ENCODE assay signal across 31 mouse cellular contexts in genomic region chr4:107299779-107300340, GRCm38 (mm10). TPM values are rescaled to one million over a fixed set of nuclear protein-coding genes. Genes with fewer than 3 reads are reported as not detected.
DNase-seq lines count a peak whose midpoint lies in the region; ATAC-seq and TF ChIP-seq lines count a peak whose summit lies in the region.
"Had no signal": no experiment of that assay in that cellular context is flagged by ENCODE, and none has a peak within 500 bp of the region (broad histone marks: within the 10 kb centered on the region; RNA-seq: fewer than 3 reads in every experiment).

No protein-coding gene starts in this region.

- DNase-seq in kidney, adult 11 months, result peak; percentile 84
- DNase-seq in kidney, postnatal 10 days, result peak; percentile 35
- DNase-seq in urinary bladder, adult 2 months (ENCODE audit: low spot score), result no peak
- no peak for DNase-seq in left cerebral cortex, postnatal 4 days
- DNase-seq: adrenal gland, postnatal 25 days; B cell, adult 2 months; cerebellum, adult 8-10 months; cerebellum, postnatal 36 days; layer of hippocampus, postnatal 36 days; lung, postnatal 36 days; right cerebral cortex, adult 18-20 months; right cerebral cortex, postnatal 4 days had no signal

- no peak overlapping the region for H3K4me2 ChIP-seq in kidney, embryonic 16.5 days (replicated peaks; ENCODE audit: low read depth, low read length)
- H3K4me2 ChIP-seq in myocyte (ENCODE audit: low read depth), result peak overlapping the region; percentile 16
- H3K4me2 ChIP-seq: embryonic facial prominence, embryonic 15.5 days; forebrain, embryonic 15.5 days; limb, embryonic 13.5 days; lung, embryonic 15.5 days; neural tube, embryonic 15.5 days had no signal

- no peak overlapping the region for H3K4me3 ChIP-seq in kidney, embryonic 16.5 days (ENCODE audit: low read length)
- H3K4me3 ChIP-seq in myocyte, result no peak overlapping the region
- H3K4me3 ChIP-seq: embryonic facial prominence, embryonic 15.5 days; forebrain, embryonic 15.5 days; heart, embryonic 10.5 days; limb, embryonic 13.5 days; lung, embryonic 15.5 days; neural tube, embryonic 15.5 days had no signal

- no peaks in the 10 kb centered on the region for H3K9me3 ChIP-seq in kidney, embryonic 16.5 days (ENCODE audit: low read length)
- H3K9me3 ChIP-seq: embryonic facial prominence, embryonic 15.5 days; forebrain, embryonic 15.5 days; G1E; heart, embryonic 10.5 days; limb, embryonic 13.5 days; lung, embryonic 15.5 days; neural tube, embryonic 15.5 days had no signal

- H3K27ac ChIP-seq in kidney, embryonic 16.5 days (ENCODE audit: low read length), result no peak overlapping the region
- H3K27ac ChIP-seq: embryonic facial prominence, embryonic 15.5 days; forebrain, embryonic 15.5 days; heart, embryonic 10.5 days; hindbrain, postnatal 0 days; kidney, postnatal 0 days; limb, embryonic 13.5 days; liver, embryonic 14.5 days; lung, embryonic 15.5 days; neural tube, embryonic 15.5 days had no signal

- H3K4me1 ChIP-seq in kidney, embryonic 16.5 days (ENCODE audit: insufficient read depth, low read length), result no peaks in the 10 kb centered on the region
- H3K4me1 ChIP-seq: embryonic facial prominence, embryonic 15.5 days; forebrain, embryonic 15.5 days; heart, embryonic 10.5 days; limb, embryonic 13.5 days; lung, embryonic 15.5 days; neural tube, embryonic 15.5 days had no signal

- no peak for ATAC-seq in kidney, embryonic 16.5 days (ENCODE audit: low FRiP score, low TSS enrichment)
- ATAC-seq in common myeloid progenitor, adult 5-6 weeks (replicated peaks; ENCODE audit: low read depth, poor library complexity, severe bottlenecking), result peak; percentile 36
- ATAC-seq: forebrain, embryonic 15.5 days; midbrain, embryonic 16.5 days had no signal

- intact Hi-C loops in left cerebral cortex, postnatal 4 days (cut with DNase I), result no loop called here

- H3K36me3 ChIP-seq in kidney, embryonic 16.5 days (ENCODE audit: insufficient read depth, low read length), result no peaks in the 10 kb centered on the region
- no peaks in the 10 kb centered on the region for H3K36me3 ChIP-seq in myocyte (ENCODE audit: control insufficient read depth, insufficient read depth)
- H3K36me3 ChIP-seq: embryonic facial prominence, embryonic 15.5 days; forebrain, embryonic 15.5 days; G1E; heart, embryonic 10.5 days; limb, embryonic 13.5 days; lung, embryonic 15.5 days; neural tube, embryonic 15.5 days had no signal

- H3K9ac ChIP-seq in kidney, embryonic 16.5 days (replicated peaks; ENCODE audit: low read length), result no peak overlapping the region
- H3K9ac ChIP-seq: embryonic facial prominence, embryonic 15.5 days; forebrain, embryonic 15.5 days; limb, embryonic 13.5 days; liver, embryonic 14.5 days; lung, embryonic 15.5 days; neural tube, embryonic 15.5 days had no signal

- H3K79me2 ChIP-seq in myocyte (ENCODE audit: control insufficient read depth, insufficient read depth), result no peaks in the 10 kb centered on the region

- H3ac ChIP-seq in myocyte (ENCODE audit: control insufficient read depth, insufficient read length), result no peak overlapping the region

- TF ChIP-seq POLR2A in myocyte (IDR thresholded peaks at IDR 0.05; ENCODE audit: insufficient read length, low read depth), result no peak

- WGBS in kidney, embryonic 16.5 days, result 77% methylated on average over 7 of the region's 7 CpGs

- H3K27me3 ChIP-seq in kidney, embryonic 16.5 days (ENCODE audit: insufficient read depth, low read length), result no peaks in the 10 kb centered on the region
- H3K27me3 ChIP-seq in myocyte (ENCODE audit: control insufficient read depth, insufficient read depth, insufficient read length), result peaks cover 29% of the 10 kb centered on the region
- H3K27me3 ChIP-seq: CH12.LX; embryonic facial prominence, embryonic 15.5 days; forebrain, embryonic 15.5 days; lung, embryonic 15.5 days; neural tube, embryonic 15.5 days had no signal

TF ChIP-seq in myocyte, 11 proteins besides CTCF, POLR2A, EP300 and RAD21:
- no peak for TF ChIP-seq TCF12 (IDR thresholded peaks at IDR 0.05; ENCODE audit: insufficient read depth, poor library complexity, severe bottlenecking)
- no peak for TF ChIP-seq MYOD1 (IDR thresholded peaks at IDR 0.05; ENCODE audit: control insufficient read depth in 1 of 3, insufficient read length in 2 of 3, low read depth in 2 of 3)
- TF ChIP-seq POLR2AphosphoS2 (IDR thresholded peaks at IDR 0.05; ENCODE audit: insufficient read length, low read depth), result no peak
- no peak for TF ChIP-seq E2F4 (IDR thresholded peaks at IDR 0.05; ENCODE audit: insufficient read depth)
- no peak for TF ChIP-seq SRF (IDR thresholded peaks at IDR 0.05; ENCODE audit: control insufficient read depth, insufficient read length, low read depth)
- no peak for TF ChIP-seq USF1 (IDR thresholded peaks at IDR 0.05; ENCODE audit: low read depth)
- no peak for TF ChIP-seq CEBPB (IDR thresholded peaks at IDR 0.05; ENCODE audit: insufficient read depth, poor library complexity, severe bottlenecking)
- TF ChIP-seq MYOG (IDR thresholded peaks at IDR 0.05; ENCODE audit: control insufficient read depth in 1 of 3, insufficient read depth in 1 of 3, insufficient read length in 2 of 3, low read depth in 2 of 3), result no peak
- TF ChIP-seq TCF3 (IDR thresholded peaks at IDR 0.05; ENCODE audit: insufficient read length, low read depth), result no peak
- TF ChIP-seq REST (IDR thresholded peaks at IDR 0.05; ENCODE audit: insufficient read depth, insufficient read length), result no peak
- TF ChIP-seq MAX (IDR thresholded peaks at IDR 0.05; ENCODE audit: low read depth), result no peak

RNA-seq across cellular contexts. Expression of gene Dio1, which starts 7.1 kb away (rescaled TPM):
- 0.47 and 0.68 TPM in 2 replicates for polyA plus RNA-seq in kidney, embryonic 16.5 days (2015; fragmentation: Nextera tagmentation; extraction: Ambion mirVana)
- total RNA-seq in common myeloid progenitor, adult 5-6 weeks (2017), result not detected in 2 replicates
- not detected for polyA plus RNA-seq in myocyte (2012; fragmentation: generic; extraction: Trizol)
- polyA plus RNA-seq in urinary bladder, adult 2 months (2012; rRNA removed), result not detected in 2 replicates
- not detected for total RNA-seq in left cerebral cortex, postnatal 4 days (2021)
- total RNA-seq: adrenal gland, postnatal 25 days; G1E; hematopoietic stem cell, adult 5-6 weeks; hindbrain, postnatal 0 days; layer of hippocampus, adult 8-10 months; layer of hippocampus, postnatal 36 days; left cerebral cortex, postnatal 10 days had no signal
- polyA plus RNA-seq: brain, embryonic 14.5 days; forebrain, embryonic 15.5 days; G1E; heart, embryonic 10.5 days; hindbrain, postnatal 0 days; limb, embryonic 13.5 days; liver, embryonic 14.5 days; midbrain, embryonic 16.5 days; neural tube, embryonic 15.5 days had no signal

RNA-seq across cellular contexts. Expression of gene Yipf1, which starts 14.3 kb away (rescaled TPM):
- 54.7 and 57.3 TPM in 2 replicates for polyA plus RNA-seq in kidney, embryonic 16.5 days (2015; fragmentation: Nextera tagmentation; extraction: Ambion mirVana)
- total RNA-seq in common myeloid progenitor, adult 5-6 weeks (2017), result 28.8 and 28.9 TPM in 2 replicates
- polyA plus RNA-seq in myocyte (2012; fragmentation: generic; extraction: Trizol), result 37.3 TPM
- 50.4 and 60.1 TPM in 2 replicates for polyA plus RNA-seq in urinary bladder, adult 2 months (2012; rRNA removed)
- total RNA-seq in left cerebral cortex, postnatal 4 days (2021), result 10 to 100 TPM; 42.4 to 46.0 TPM

RNA-seq across cellular contexts. Expression of gene Hspb11, which starts 46.5 kb away (rescaled TPM):
- polyA plus RNA-seq in kidney, embryonic 16.5 days (2015; fragmentation: Nextera tagmentation; extraction: Ambion mirVana), result 32.8 and 34.1 TPM in 2 replicates
- 20.6 and 28.9 TPM in 2 replicates for total RNA-seq in common myeloid progenitor, adult 5-6 weeks (2017)
- 27.9 TPM for polyA plus RNA-seq in myocyte (2012; fragmentation: generic; extraction: Trizol)
- polyA plus RNA-seq in urinary bladder, adult 2 months (2012; rRNA removed), result 22.0 and 22.7 TPM in 2 replicates
- total RNA-seq in left cerebral cortex, postnatal 4 days (2021), result 10 to 100 TPM; 14.8 to 20.0 TPM

RNA-seq across cellular contexts. Expression of gene Lrrc42, which starts 46.5 kb away (rescaled TPM):
- 96.2 and 108 TPM in 2 replicates for polyA plus RNA-seq in kidney, embryonic 16.5 days (2015; fragmentation: Nextera tagmentation; extraction: Ambion mirVana)
- total RNA-seq in common myeloid progenitor, adult 5-6 weeks (2017), result 10.8 and 11.7 TPM in 2 replicates
- 31.2 TPM for polyA plus RNA-seq in myocyte (2012; fragmentation: generic; extraction: Trizol)
- polyA plus RNA-seq in urinary bladder, adult 2 months (2012; rRNA removed), result 20.9 and 23.7 TPM in 2 replicates
- total RNA-seq in left cerebral cortex, postnatal 4 days (2021), result 10 to 100 TPM; 40.3 to 44.8 TPM

Comparison
In these comparisons a context has a peak if more than half of its experiments do, and no peak if none do; other contexts are left out.
1. DNase-seq: peak in kidney, adult 11 months (single experiment) and kidney, postnatal 10 days (single experiment); none in urinary bladder, adult 2 months (single experiment) and left cerebral cortex, postnatal 4 days (single experiment).